Mouse (Mus musculus) MEL (cell line): ENCODE results near the gene Nfe2l3.
A peak's percentile ranks its signal among the peaks of the same experiment; 100 is the strongest.

ENCODE experiments used
- CTCF ChIP-seq, 3 experiments: IDR thresholded peaks in 2 of 3; conservative IDR thresholded peaks in 1 of 3; 2 replicates each; pipeline ENCODE4 v1.5.1; 2011 to 2012; ENCODE audit warnings: low read length in 3 of 3, low read depth in 2 of 3, mild to moderate bottlenecking in 2 of 3, improper control_type of control experiment in 1 of 3, inconsistent platforms in 1 of 3, mixed read lengths in 1 of 3, moderate library complexity in 1 of 3; ENCODE audit not compliant: control insufficient read depth in 1 of 3, insufficient read depth in 1 of 3, poor library complexity in 1 of 3, severe bottlenecking in 1 of 3
- EP300 ChIP-seq, 2 experiments: IDR thresholded peaks; 2 replicates each; pipeline ENCODE4 v1.6.1; 2011; ENCODE audit warnings: improper control_type of control experiment in 2 of 2, low read length in 2 of 2, low read depth in 1 of 2, mild to moderate bottlenecking in 1 of 2
- GABPA ChIP-seq: IDR thresholded peaks from 2 replicates; pipeline ENCODE4 v1.6.1; 2012; ENCODE audit warnings: low read depth, mild to moderate bottlenecking, inconsistent platforms, low read length, improper control_type of control experiment, moderate library complexity
- GATA1 ChIP-seq: IDR thresholded peaks from 2 replicates; pipeline ENCODE4 v1.6.1; 2011; ENCODE audit warnings: low read depth, low read length, improper control_type of control experiment
- KAT2A ChIP-seq: conservative IDR thresholded peaks from 2 replicates; pipeline ENCODE4 v1.6.1; 2012; ENCODE audit warnings: low read depth, low read length, improper control_type of control experiment, inconsistent platforms
- MAFK ChIP-seq: IDR thresholded peaks from 2 replicates; pipeline ENCODE4 v1.6.1; 2011; ENCODE audit warnings: low read depth, mild to moderate bottlenecking, low read length, improper control_type of control experiment, borderline replicate concordance
- MXI1 ChIP-seq: IDR thresholded peaks from 2 replicates; pipeline ENCODE4 v1.6.1; 2011; ENCODE audit warnings: mild to moderate bottlenecking, low read depth, low read length, improper control_type of control experiment
- MYB ChIP-seq: IDR thresholded peaks from 2 replicates; pipeline ENCODE4 v1.6.1; 2011; ENCODE audit warnings: mild to moderate bottlenecking, low read depth, low read length, improper control_type of control experiment
- POLR2A ChIP-seq, 2 experiments: IDR thresholded peaks; 2 replicates each; pipeline ENCODE4 v1.6.1; 2011 to 2012; ENCODE audit warnings: low read length in 2 of 2, mild to moderate bottlenecking in 2 of 2, control low read depth in 1 of 2, improper control_type of control experiment in 1 of 2, low read depth in 1 of 2, moderate library complexity in 1 of 2; ENCODE audit not compliant: control insufficient read depth in 1 of 2, insufficient read depth in 1 of 2, poor library complexity in 1 of 2
- RAD21 ChIP-seq: IDR thresholded peaks from 2 replicates; pipeline ENCODE4 v1.6.1; 2011; ENCODE audit warnings: mild to moderate bottlenecking, low read depth, low read length, improper control_type of control experiment
- SIN3A ChIP-seq: IDR thresholded peaks from 2 replicates; pipeline ENCODE4 v1.6.1; 2012; ENCODE audit warnings: low read length, improper control_type of control experiment, inconsistent platforms
- TAL1 ChIP-seq: IDR thresholded peaks from 2 replicates; pipeline ENCODE4 v1.6.1; 2012; ENCODE audit warnings: mild to moderate bottlenecking, inconsistent platforms, low read length, moderate library complexity, mixed read lengths
- UBTF ChIP-seq: IDR thresholded peaks from 2 replicates; pipeline ENCODE4 v1.6.1; 2012; ENCODE audit warnings: low read depth, mild to moderate bottlenecking, inconsistent platforms, low read length, improper control_type of control experiment, moderate library complexity, borderline replicate concordance; ENCODE audit not compliant: insufficient read depth
- ZKSCAN1 ChIP-seq: IDR thresholded peaks from 2 replicates; pipeline ENCODE4 v1.6.1; 2012; ENCODE audit warnings: low read depth, mild to moderate bottlenecking, inconsistent platforms, low read length, improper control_type of control experiment, moderate library complexity

DNA sequence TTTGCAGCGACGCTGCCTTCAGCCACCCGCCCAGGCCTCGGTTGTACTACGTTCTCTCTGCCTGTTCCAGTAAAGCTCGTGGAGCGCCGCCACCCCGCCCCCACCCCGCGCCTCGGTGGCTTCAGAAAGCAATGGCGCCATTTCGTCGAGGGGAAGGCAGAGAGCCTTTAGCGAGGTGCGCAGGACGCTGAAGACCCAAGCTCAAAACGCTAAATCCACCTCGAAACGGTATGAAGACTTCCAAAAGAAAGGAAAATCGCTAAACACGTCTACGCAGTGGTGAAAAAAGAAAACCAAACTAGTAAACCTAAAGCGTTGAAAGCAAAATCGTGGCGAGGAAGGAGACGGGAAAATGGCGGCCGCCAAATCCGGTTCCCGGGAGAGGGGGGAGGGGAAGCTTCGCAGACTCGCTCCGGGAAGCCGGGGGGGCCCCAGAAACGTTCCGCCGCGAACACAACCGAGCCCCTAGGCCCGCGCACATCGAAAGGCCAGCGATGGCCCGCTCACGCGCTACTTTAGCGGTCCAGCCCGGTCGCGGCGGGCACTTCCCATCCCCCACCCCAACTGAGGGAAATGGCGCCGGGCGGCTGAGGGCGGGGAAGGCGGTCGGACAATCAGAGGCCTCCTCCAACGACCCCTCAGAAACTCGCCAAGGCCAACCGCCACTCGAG is 36.6 kb downstream of the Nfe2l3 start:
- TF ChIP-seq ZKSCAN1: no peak
- TF ChIP-seq CTCF (IDR thresholded peaks at IDR 0.05 in 2 of 3, conservative IDR thresholded peaks at IDR 0.05 in 1 of 3; ENCODE audit: control insufficient read depth in 1 of 3, insufficient read depth in 1 of 3, low read depth in 2 of 3, low read length in 3 of 3, poor library complexity in 1 of 3, severe bottlenecking in 1 of 3): no peak
- TF ChIP-seq UBTF: peak; percentile 73; the same call in 1 of the 2 replicates
- TF ChIP-seq POLR2A (IDR thresholded peaks at IDR 0.05; ENCODE audit: control insufficient read depth in 1 of 2, insufficient read depth in 1 of 2, low read depth in 1 of 2, low read length in 2 of 2, poor library complexity in 1 of 2): no peak; a peak in 1 of 4 replicates
- no peak for TF ChIP-seq GABPA
- no peak for TF ChIP-seq MYB
- no peak for TF ChIP-seq EP300 (IDR thresholded peaks at IDR 0.05; ENCODE audit: low read depth in 1 of 2, low read length in 2 of 2)
- TF ChIP-seq MXI1: no peak
- TF ChIP-seq RAD21: no peak
- TF ChIP-seq MAFK: no peak
- no peak for TF ChIP-seq GATA1
- TF ChIP-seq TAL1: no peak
- TF ChIP-seq SIN3A: no peak
- TF ChIP-seq KAT2A: no peak
